Mouse (Mus musculus) megakaryocyte, embryonic 14.5 days (primary cell): Measurements from ENCODE around the gene Atox1.

ENCODE experiments used
- FLI1 ChIP-seq: IDR thresholded peaks from 2 replicates; pipeline ENCODE4 v1.6.1; 2012; ENCODE audit warnings: low read length, inconsistent platforms, mixed read lengths
- GATA1 ChIP-seq: IDR thresholded peaks from 3 replicates; pipeline ENCODE4 v1.6.1; 2012; ENCODE audit warnings: mixed read lengths, low read length, inconsistent platforms, borderline replicate concordance

GRCm38 (mm10) chr11:55419296-55419677 is 41.8 kb downstream of the Atox1 start:
- TF ChIP-seq GATA1 (no peak), FLI1 (no peak)
